Mouse (Mus musculus) testis, postnatal 14 days (tissue): ENCODE results near the gene Fam168b.

Experiments used
- DNase-seq: peaks from one replicate; pipeline ENCODE4 v3.0.0; 2021; ENCODE audit warnings: low spot score

Gene Fam168b

GRCm38 (mm10) chr1:34842887-34843618 lies at the start of gene Fam168b:
Gene Fam168b (minus strand): TSS chr1:34843065.
- peak; percentile 88 for DNase-seq

DNA sequence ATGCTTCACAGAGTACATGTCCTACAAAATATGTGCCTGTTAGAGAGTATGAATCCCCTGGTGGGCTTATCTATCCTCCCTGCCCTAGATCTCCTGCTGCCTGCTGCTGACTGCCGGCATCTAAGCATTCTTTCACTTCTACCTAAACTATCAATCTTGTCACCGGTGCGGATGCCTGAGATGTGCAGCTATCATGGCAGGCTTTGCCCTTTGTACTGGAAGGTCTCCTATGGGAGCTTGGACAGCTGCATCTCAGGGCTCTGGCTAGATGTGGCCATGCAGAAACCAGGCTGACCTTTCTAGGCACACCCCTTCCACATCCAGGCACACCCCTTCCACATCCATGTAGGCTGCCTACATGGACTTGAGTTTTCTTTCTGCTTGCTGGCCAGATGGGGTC lies 49.6 kb upstream of the Fam168b start:
- DNase-seq, result no peak

- peak; percentile 33 for DNase-seq
Measured at GRCm38 (mm10) chr1:34891559-34892289, 48.9 kb upstream of the Fam168b start.

DNA sequence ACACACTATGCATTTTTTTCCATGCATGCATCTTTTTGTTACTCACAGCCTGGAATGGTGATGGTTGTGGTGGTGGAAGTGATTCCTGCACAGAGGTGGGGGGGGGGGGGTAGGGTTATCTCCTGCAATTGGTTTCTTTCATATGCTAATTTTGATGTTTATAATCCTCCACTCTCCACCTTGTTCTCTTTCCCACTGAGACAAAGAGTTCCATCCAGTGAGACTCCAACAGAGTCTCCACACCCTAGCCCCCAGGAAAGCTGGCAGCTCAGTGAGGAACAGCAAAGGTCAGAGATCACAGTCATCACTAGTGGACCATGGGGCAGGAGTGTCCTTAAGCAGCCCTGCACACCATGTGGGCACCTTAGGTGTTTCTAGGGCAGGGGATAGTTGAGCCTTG lies 40.9 kb upstream of the Fam168b start:
- DNase-seq, result no peak

GRCm38 (mm10) chr1:34879611-34880010 lies 36.7 kb upstream of the Fam168b start:
- no peak for DNase-seq

DNA sequence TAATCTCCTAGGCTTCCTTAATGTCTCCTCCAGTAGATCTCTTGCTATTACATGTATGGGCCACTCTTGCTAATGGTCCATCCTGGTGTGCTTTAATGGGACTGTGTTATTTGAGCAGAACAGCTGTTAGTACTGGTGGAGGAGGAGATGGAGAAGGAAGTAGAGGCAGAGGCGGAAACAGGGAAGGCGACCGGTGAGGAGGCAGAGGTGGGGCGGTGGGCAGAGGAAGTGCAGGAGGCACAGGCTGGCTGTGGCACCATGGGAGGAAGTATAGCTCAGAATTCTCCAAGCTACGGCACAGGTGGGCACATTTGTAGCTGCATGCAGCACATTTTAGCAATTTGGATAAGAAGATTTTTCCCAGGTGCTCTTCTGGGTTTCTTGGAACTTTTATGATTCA lies 30.7 kb upstream of the Fam168b start:
- DNase-seq, result no peak

DNA sequence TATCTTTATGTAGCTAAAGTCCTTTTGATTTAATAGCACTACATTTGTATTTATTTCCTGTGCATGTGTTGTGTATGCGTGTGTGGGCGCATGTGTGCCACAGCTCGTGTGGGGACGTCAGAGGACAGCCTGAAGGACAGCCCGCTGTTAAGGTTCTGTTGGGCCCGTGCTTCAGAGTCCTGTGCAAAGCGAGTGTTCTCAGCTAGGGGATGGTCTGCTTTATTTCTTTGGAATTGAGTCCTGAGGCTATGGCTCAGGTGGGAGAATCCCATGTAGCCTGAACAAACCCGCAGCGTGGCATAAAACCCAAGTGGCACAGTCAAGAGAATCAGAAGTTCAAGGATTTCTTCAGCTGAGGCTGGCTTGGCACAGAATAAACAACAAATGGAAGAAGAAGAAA lies 28.3 kb upstream of the Fam168b start:
- DNase-seq, result no peak

- DNase-seq, result no peak
Measured at GRCm38 (mm10) chr1:34869231-34869630, 26.4 kb upstream of the Fam168b start.

DNA sequence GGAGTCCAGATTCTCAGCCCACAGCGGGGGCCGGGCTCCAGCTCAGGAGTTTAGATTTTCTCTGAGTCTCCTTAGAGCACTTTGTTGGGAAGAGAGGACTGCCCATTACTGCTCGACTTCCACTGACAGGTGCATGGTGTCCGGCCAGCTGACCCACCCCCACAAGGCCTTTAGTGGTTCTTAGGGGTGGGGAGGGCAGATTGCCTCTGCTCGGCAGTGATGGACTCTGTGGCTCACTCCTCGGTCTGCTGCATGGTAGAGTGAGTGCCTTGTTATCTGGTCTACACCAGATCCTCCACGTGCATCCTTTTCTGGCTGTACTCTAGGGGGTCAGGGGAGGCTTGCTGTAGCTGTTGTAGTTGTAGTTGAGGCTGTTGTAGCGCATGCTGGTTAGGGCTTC lies 25.5 kb upstream of the Fam168b start:
- no peak for DNase-seq

DNA sequence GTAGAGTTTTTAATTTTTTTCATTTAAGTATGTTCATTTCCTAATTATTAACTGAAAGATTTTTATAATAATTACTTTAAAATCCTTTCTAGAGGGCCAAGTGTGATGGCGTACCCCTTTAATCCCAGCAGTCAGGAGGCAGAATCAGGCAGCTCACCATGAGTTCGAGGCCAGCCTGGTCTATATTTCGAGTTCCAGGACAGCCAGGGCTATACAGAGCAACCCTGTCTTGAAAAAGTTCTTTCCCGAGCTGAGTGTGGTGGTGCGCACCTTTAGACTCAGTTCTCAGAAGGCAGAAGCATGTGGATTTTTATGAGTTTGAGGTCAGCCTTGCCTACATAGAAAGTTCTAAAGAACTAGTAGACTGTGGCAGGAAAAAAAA lies 24.7 kb upstream of the Fam168b start:
- no peak for DNase-seq

GRCm38 (mm10) chr1:34866815-34867573 lies 24.1 kb upstream of the Fam168b start:
- peak; percentile 79 for DNase-seq

DNA sequence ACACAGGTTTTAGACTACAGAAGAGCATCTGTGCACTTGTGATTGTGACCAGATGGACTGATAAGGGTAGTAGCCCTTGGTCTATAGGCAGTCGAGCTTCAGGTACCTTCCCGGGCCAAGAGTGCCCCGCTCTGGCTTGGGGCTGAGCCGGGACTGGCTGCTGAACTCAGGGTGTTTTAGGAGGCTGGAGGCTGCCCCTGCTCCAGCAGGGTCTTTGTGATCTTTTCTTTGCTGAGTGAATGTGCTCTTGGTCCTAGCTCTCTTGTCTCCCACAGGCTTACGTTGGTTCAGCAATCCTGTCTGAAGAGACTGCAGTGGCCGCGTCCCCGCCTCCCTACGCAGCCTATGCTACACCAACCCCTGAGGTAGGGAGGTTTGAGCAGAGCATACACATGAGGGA lies 23.0 kb upstream of the Fam168b start:
- DNase-seq, result no peak

GRCm38 (mm10) chr1:34864243-34864642 lies 21.4 kb upstream of the Fam168b start:
- no peak for DNase-seq

- no peak for DNase-seq
Measured at GRCm38 (mm10) chr1:34863323-34863722, 20.5 kb upstream of the Fam168b start.

DNA sequence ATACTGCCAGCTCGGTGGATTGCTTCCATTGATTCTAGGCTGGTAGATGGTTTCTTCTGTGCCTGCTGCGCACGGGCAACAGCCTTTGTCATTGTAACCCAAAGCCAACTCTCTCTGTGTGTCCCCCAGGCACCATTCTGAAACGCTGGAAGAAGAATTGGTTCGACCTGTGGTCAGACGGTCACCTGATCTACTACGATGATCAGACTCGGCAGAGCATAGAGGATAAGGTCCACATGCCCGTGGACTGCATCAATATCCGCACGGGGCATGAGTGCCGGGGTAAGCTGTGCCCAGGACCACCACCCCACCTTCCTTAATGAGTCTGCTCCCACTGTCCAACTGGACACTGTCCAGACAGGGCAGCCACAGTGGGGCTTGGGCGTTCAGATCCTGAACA lies 20.0 kb upstream of the Fam168b start:
- no peak for DNase-seq

- no peak for DNase-seq
Measured at GRCm38 (mm10) chr1:34860205-34860604, 17.3 kb upstream of the Fam168b start.

DNA sequence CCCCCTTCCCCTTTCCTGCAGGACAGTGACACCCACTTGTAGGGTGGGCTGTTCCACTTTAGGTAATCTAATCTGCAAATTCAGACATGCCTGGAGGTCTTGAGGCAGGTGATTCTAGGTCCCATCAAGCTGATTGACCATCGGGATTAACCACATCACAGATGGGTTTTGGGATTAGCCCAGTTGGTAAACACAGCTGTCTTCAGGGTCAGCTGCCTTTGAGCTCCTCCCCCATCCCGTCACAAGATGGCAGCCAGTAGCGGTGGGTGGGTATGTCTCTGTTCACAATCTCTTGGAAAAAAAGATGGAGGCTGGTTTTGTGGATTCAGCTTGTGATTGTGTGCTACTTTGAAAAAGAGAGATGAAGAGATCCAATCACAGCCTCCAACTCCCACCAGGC lies 16.9 kb upstream of the Fam168b start:
- DNase-seq, result no peak

DNA sequence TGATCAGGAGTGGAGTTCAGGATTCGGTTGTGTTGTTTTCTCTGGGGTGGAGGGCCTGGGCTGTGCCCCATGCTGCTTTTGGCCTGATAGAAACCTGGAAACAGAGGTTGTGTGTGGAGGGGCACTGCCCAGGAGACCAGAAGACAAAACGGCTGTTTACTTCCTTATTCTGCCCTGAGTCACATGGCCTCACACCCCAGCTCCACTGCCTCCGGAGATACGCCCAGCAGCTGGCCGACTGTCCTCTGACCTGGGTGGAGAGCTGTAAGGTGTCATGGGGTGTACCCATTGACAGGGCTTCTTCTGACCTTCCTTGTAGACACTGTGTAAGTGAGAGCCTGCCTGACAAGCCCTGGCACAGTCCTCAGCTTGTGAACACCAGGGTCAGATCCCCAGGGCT lies 15.8 kb upstream of the Fam168b start:
- no peak for DNase-seq

DNA sequence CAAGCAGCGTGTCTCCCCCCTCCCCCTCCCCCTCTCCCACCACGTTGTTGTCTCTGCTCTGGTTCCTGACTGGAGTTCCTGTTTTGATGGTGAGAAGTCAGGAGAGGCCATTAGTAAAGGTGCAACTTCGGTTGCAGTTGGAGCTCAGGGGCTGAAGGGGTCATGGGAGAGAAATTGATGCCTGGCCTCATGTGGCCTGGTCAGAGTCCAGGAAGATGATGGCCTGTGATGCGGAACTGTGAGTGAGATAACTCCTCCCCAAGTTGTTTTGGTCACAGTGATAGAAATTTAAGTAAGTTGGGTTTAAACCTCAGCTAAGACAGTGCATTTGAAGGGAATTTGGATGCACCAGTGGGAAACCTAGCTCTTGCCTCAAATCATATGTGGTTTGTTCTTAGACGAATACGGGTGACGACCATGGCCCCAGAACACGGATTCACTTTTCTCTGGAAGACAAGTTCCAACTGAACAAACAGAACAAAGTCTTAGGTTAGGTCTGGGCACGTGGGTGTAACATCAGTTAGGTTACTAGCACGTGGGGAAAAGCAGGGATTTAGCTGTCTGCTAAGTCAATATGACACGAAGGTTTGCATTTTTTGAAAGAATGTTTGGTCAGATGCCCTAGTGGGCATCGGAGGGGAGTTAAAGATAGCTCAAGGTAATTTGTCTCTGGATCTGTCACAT lies 12.3 kb upstream of the Fam168b start:
- no peak for DNase-seq

GRCm38 (mm10) chr1:34853786-34854185 lies 10.9 kb upstream of the Fam168b start:
- no peak for DNase-seq

DNA sequence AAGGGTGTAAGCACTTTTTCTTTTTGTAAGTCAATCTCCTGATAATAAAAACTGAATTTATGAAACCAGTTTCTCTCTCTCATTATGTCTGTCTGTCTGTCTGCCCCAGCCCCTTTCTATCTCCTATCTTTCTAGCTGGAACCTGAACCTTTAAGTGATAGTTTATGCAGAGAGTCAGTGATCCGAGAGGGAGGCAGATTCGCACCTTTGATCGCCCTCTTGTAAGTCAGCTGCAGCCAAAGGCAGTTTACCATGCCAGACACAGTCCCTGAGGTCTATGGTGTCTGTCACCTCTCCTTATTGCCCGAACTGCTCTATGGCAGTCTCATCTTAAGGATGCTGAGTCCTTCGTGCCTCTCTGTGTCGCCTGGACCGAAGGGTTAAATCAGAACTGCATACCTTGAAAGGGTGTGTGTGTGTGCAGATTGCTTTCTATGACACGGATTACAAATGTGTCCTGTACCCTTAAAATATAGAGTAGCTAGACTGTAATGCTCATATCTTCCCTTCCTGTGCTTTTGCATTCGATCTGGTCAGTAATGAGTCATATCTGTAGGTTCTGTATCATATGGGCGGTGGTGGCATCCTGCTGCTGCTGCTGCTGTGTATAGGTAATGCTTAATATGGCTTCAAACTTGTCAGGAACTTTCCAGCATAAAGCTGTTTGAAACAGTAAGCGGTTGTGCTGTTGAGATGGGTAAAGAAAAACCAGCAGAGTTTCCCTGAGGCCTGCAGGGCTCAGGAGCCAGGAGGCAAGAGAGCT lies 9.4 kb upstream of the Fam168b start:
- DNase-seq, result no peak

DNA sequence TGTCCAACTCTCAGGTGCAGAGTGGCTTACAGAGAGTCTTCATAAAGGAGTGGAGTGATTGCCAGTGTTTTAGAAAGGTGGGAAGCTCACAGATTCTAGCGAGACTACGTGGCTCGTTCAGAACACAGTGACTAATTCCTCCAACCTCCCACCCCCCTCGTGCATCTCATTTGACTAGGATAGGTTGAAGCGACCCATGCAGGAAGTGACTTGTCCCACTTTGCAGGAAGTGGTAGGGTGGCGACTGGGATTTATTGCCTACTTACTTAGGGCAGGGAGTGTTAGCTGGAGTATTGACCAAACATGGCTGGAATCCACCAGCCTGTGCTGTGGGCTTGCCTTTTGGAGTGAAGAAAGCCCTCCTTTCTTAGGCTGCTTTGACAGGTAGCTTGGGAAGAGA lies 8.7 kb upstream of the Fam168b start:
- no peak for DNase-seq
